Mouse (Mus musculus) CH12.LX (cell line): ENCODE measurements around the gene Stau1. TPM values are rescaled to one million over a fixed set of nuclear protein-coding genes. Genes with fewer than 3 reads are reported as not detected.

Source experiments
- DNase-seq: peaks from one replicate; pipeline ENCODE4 v3.0.0-alpha.2; 2013; ENCODE audit errors: extremely low read depth
- H3K27ac ChIP-seq: 2 replicates; pipeline ENCODE4 v1.5.1; 2012; ENCODE audit warnings: low read depth, mild to moderate bottlenecking, control low read depth, moderate library complexity; ENCODE audit not compliant: insufficient read depth
- H3K27me3 ChIP-seq: replicated peaks from 2 replicates; pipeline ENCODE3; 2012; ENCODE audit warnings: inconsistent platforms
- H3K36me3 ChIP-seq, 2 experiments: replicated peaks in 1 of 2; 2 replicates each; pipeline versions ENCODE3 to v1.6.1; 2012; ENCODE audit warnings: inconsistent platforms in 1 of 2, low read length in 1 of 2, mild to moderate bottlenecking in 1 of 2, mixed read lengths in 1 of 2, moderate library complexity in 1 of 2; ENCODE audit not compliant: control insufficient read depth in 1 of 2, insufficient read depth in 1 of 2
- H3K4me1 ChIP-seq, 2 experiments: 2 replicates each; pipeline ENCODE4 v1.6.1; 2012; ENCODE audit warnings: inconsistent platforms in 1 of 2, moderate library complexity in 1 of 2; ENCODE audit not compliant: insufficient read depth in 2 of 2, control insufficient read depth in 1 of 2
- H3K4me2 ChIP-seq: 2 replicates; pipeline ENCODE4 v1.6.1; 2012; ENCODE audit warnings: low read depth, mild to moderate bottlenecking, control low read depth; ENCODE audit not compliant: poor library complexity, insufficient read depth, severe bottlenecking
- H3K4me3 ChIP-seq, 3 experiments: fragments of 150-350 bp in 1 of 3; sonication (generic) in 1 of 3; replicated peaks in 1 of 3; 2 replicates each; pipeline versions ENCODE3 to v1.5.1; 2011 to 2012; ENCODE audit warnings: low read depth in 2 of 3, low read length in 2 of 3, mild to moderate bottlenecking in 2 of 3, moderate library complexity in 2 of 3, control low read depth in 1 of 3, improper control_type of control experiment in 1 of 3, inconsistent platforms in 1 of 3, mixed read lengths in 1 of 3; ENCODE audit not compliant: poor library complexity in 1 of 3
- H3K79me2 ChIP-seq: replicated peaks from 2 replicates; pipeline ENCODE4 v1.6.1; 2012; ENCODE audit warnings: mild to moderate bottlenecking, moderate library complexity; ENCODE audit not compliant: control insufficient read depth, poor library complexity, insufficient read depth, severe bottlenecking; ENCODE audit errors: extremely low read depth
- H3K9ac ChIP-seq: 2 replicates; pipeline ENCODE4 v1.6.1; 2012; ENCODE audit warnings: low read depth, mild to moderate bottlenecking, control low read depth, moderate library complexity; ENCODE audit not compliant: insufficient read depth
- H3K9me3 ChIP-seq: replicated peaks from 2 replicates; pipeline ENCODE3; 2012; ENCODE audit warnings: low read length, inconsistent platforms, mixed read lengths
- BHLHE40 ChIP-seq: IDR thresholded peaks from 2 replicates; pipeline ENCODE4 v1.6.1; 2011; ENCODE audit warnings: mild to moderate bottlenecking, low read depth, low read length, improper control_type of control experiment
- CTCF ChIP-seq, 2 experiments: IDR thresholded peaks in 1 of 2; conservative IDR thresholded peaks in 1 of 2; 2 replicates each; pipeline ENCODE4 v1.5.1; 2011 to 2012; ENCODE audit warnings: low read depth in 2 of 2, low read length in 2 of 2, improper control_type of control experiment in 1 of 2, inconsistent platforms in 1 of 2, mild to moderate bottlenecking in 1 of 2, moderate library complexity in 1 of 2
- ETS1 ChIP-seq: conservative IDR thresholded peaks from 2 replicates; pipeline ENCODE4 v1.6.1; 2012; ENCODE audit warnings: low read depth, mild to moderate bottlenecking, inconsistent platforms, low read length, improper control_type of control experiment, moderate library complexity
- HCFC1 ChIP-seq: IDR thresholded peaks from 2 replicates; pipeline ENCODE4 v1.6.1; 2012; ENCODE audit warnings: low read depth, mild to moderate bottlenecking, inconsistent platforms, low read length, improper control_type of control experiment
- JUN ChIP-seq: IDR thresholded peaks from 2 replicates; pipeline ENCODE4 v1.6.1; 2011; ENCODE audit warnings: low read depth, mild to moderate bottlenecking, low read length, improper control_type of control experiment, moderate library complexity; ENCODE audit not compliant: insufficient read depth
- KAT2A ChIP-seq: IDR thresholded peaks from 2 replicates; pipeline ENCODE4 v1.6.1; 2012; ENCODE audit warnings: low read length, improper control_type of control experiment, inconsistent platforms; ENCODE audit not compliant: insufficient replicate concordance
- MAFK ChIP-seq: IDR thresholded peaks from 2 replicates; pipeline ENCODE4 v1.6.1; 2011; ENCODE audit warnings: low read length, improper control_type of control experiment; ENCODE audit not compliant: insufficient replicate concordance
- MEF2A ChIP-seq: IDR thresholded peaks from 2 replicates; pipeline ENCODE4 v1.6.1; 2014; ENCODE audit warnings: low read depth, mild to moderate bottlenecking, inconsistent platforms, low read length, improper control_type of control experiment, borderline replicate concordance
- MXI1 ChIP-seq: IDR thresholded peaks from 2 replicates; pipeline ENCODE4 v1.6.1; 2011; ENCODE audit warnings: mild to moderate bottlenecking, low read depth, low read length, improper control_type of control experiment
- MYC ChIP-seq: IDR thresholded peaks from 2 replicates; pipeline ENCODE4 v1.6.1; 2011; ENCODE audit warnings: low read depth, mild to moderate bottlenecking, improper control_type of control experiment, low read length
- NELFE ChIP-seq: IDR thresholded peaks from 2 replicates; pipeline ENCODE4 v1.6.1; 2011; ENCODE audit warnings: low read depth, low read length, improper control_type of control experiment
- RCOR1 ChIP-seq: conservative IDR thresholded peaks from 2 replicates; pipeline ENCODE4 v1.6.1; 2012; ENCODE audit warnings: low read depth, mild to moderate bottlenecking, inconsistent platforms, low read length, improper control_type of control experiment
- SMC3 ChIP-seq: IDR thresholded peaks from 2 replicates; pipeline ENCODE4 v1.6.1; 2011; ENCODE audit warnings: low read depth, low read length, improper control_type of control experiment
- USF1 ChIP-seq: IDR thresholded peaks from 2 replicates; pipeline ENCODE4 v1.6.1; 2014; ENCODE audit warnings: low read depth, mild to moderate bottlenecking, inconsistent platforms, low read length, improper control_type of control experiment
- ZC3H11A ChIP-seq: IDR thresholded peaks from 2 replicates; pipeline ENCODE4 v1.6.1; 2012; ENCODE audit warnings: low read depth, mild to moderate bottlenecking, inconsistent platforms, low read length, improper control_type of control experiment
- ZNF384 ChIP-seq: IDR thresholded peaks from 2 replicates; pipeline ENCODE4 v1.6.1; 2012; ENCODE audit warnings: low read depth, low read length, improper control_type of control experiment, inconsistent platforms
- dilution Hi-C: fragments of 300-500 bp; cut with MboI; formaldehyde crosslinking; loops from 2 replicates; pipeline ENCODE4 v1.14.3; 2020; ENCODE audit warnings: low sequenced_read_pairs; ENCODE audit not compliant: extremely low pct_unique_long_range_greater_than_20kb, extremely low pct_ligation_motif_present
- in situ Hi-C: fragments of 300-500 bp; cut with MboI; formaldehyde crosslinking; loops from 3 replicates; pipeline ENCODE4 v1.14.3; 2019; ENCODE audit warnings: low sequenced_read_pairs, low pct_ligation_motif_present, low pct_unique_long_range_greater_than_20kb, mixed read lengths
- polyA plus RNA-seq: library from polyadenylated mRNA; unstranded; fragments of >175 nt; gene quantifications from 2 replicates; pipeline ENCODE4 v1.2.1, GENCODE M21; 2012; ENCODE audit warnings: low read depth; ENCODE audit not compliant: insufficient read length
- total RNA-seq, 2 experiments: library from RNA; depleted of rRNA; stranded (reverse); fragments of 300-350 nt in 1 of 2; fragments of >200 nt in 1 of 2; gene quantifications; 2 replicates each; pipeline ENCODE4 v1.2.3; 2012 to 2014

The Stau1 gene
- total and polyA plus RNA-seq, 3 experiments, result 8.0 to 36.2 (median 10.3) TPM

DNA sequence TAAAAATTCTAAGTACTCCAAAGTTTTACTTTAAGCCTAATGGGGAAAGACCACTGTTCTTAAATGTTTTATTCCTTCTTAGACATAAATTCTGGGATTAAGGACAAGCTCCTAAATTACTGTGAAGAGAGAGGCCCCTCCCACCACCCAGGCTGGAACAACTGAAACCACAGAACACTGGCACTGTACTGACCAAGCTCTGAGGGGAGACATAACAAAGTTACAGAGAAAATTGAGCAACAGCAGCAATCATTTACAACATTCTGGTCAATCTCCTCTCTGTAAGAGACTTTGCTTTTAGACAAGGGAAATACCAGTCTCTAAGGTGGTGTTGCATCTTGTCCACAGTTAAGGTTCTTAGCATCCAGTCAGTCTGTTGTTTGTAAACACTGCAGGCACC lies 4.2 kb downstream of the Stau1 start:
- H3K4me3 ChIP-seq, result no peak overlapping the region
- no peak for DNase-seq
- H3K36me3 ChIP-seq, result peaks cover 0 to 8% of the 10 kb centered on the region in 2 experiments
- H3K4me2 ChIP-seq, result no peak overlapping the region
- in situ Hi-C loops (no loop called here), dilution Hi-C loops (no loop called here)
- no peak overlapping the region for H3K9ac ChIP-seq
- H3K9me3 ChIP-seq, result no peaks in the 10 kb centered on the region
- peaks cover 65% of the 10 kb centered on the region for H3K79me2 ChIP-seq
- H3K27me3 ChIP-seq, result no peaks in the 10 kb centered on the region
- TF ChIP-seq KAT2A (no peak), RCOR1 (no peak), USF1 (no peak), MYC (no peak), MXI1 (no peak), HCFC1 (no peak), ZNF384 (no peak), MEF2A (no peak), MAFK (no peak), NELFE (no peak), BHLHE40 (no peak), SMC3 (no peak), JUN (no peak), ETS1 (no peak), ZC3H11A (no peak)
- H3K4me1 ChIP-seq, result peaks cover 2 to 52% of the 10 kb centered on the region in 2 experiments; a peak in 2 of 4 replicates
- H3K27ac ChIP-seq, result no peak overlapping the region

DNA sequence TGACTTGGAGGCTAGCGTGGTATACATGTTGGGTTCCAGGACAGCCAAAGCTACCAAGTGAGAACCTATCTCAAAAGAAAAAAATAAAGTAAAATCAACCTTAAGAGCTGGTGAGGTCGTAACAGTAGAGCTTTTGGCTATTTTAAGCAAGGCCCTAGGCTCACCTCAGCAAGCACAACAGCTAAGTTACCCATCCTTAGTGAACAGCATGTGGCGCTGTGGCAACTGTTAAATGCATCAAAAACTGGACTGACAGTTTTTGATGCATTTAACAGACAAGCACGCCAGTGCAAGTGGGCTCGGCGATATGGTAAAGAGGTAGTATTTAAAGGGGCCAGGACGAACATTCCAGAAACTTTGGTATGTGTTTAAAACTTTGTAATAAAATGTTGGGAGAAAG lies 5.2 kb downstream of the Stau1 start:
- Histone ChIP-seq H3K79me2 (peaks cover 72% of the 10 kb centered on the region), H3K4me3 (no peak overlapping the region), H3K4me1 (peaks cover 2 to 53% of the 10 kb centered on the region in 2 experiments; a peak in 2 of 4 replicates), H3K27me3 (no peaks in the 10 kb centered on the region), H3K27ac (no peak overlapping the region), H3K36me3 (peaks cover 0 to 8% of the 10 kb centered on the region in 2 experiments), H3K4me2 (no peak overlapping the region), H3K9me3 (no peaks in the 10 kb centered on the region), H3K9ac (no peak overlapping the region)
- dilution Hi-C loops (no loop called here), in situ Hi-C loops (no loop called here)
- no peak for DNase-seq
- TF ChIP-seq SMC3 (peak; percentile 22; the same call in 1 of the 2 replicates), CTCF (conservative IDR thresholded peaks at IDR 0.05 in 1 of 2, IDR thresholded peaks at IDR 0.05 in 1 of 2; ENCODE audit: low read depth in 2 of 2, low read length in 2 of 2) (peak in 1 of 2 experiments; percentile 43; a peak in 2 of 4 replicates), NELFE (no peak), MEF2A (no peak)
